Mouse (Mus musculus): Measurements from ENCODE around the gene Vwa3b.

Gene Vwa3b

DNA sequence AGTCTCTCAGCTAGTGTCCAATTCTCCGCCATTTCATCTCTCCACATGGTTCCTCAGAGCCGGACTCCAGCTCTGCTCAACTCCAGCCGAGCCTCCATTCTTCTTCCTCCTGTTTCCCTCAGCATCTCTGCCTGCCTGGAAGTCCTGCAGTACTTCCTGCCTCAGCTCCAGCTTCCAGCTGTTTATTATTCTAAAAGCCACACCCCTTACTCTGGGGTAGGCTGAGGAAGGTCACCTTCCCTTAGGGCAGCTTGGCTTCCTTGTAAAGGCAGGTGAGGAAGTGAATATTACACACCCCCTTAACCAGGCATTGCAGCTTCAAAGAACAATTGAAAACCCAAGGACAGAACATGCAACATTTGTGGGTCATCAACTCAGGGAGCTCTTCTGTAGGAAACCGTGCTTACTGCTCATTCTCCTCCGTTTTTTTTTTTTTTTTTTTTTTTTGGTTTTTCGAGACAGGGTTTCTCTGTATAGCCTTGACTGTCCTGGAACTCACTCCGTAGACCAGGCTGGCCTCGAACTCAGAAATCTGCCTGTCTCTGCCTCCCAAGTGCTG, 103.7 kb downstream of the Vwa3b start:
- DNase-seq: no peak

DNA sequence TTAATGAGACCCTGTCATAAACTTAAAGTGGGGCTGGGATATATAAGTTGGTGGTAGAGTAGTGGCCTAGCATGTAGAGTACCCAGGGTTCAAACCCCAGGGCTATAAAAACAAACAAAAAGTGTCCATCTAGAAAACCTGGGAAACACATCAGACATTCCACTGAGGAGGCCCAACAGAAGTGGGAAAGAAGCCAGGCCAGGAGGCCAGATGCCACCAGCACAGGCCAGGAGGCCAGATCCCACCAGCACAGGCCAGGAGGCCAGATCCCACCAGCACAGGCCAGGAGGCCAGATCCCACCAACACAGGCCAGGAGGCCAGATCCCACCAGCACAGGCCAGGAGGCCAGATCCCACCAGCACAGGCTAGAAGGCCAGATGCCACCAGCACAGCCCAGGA, 104.8 kb downstream of the Vwa3b start:
- no peak for DNase-seq

GRCm38 (mm10) chr1:37132433-37132832, 106.0 kb downstream of the Vwa3b start:
- DNase-seq: no peak

DNA sequence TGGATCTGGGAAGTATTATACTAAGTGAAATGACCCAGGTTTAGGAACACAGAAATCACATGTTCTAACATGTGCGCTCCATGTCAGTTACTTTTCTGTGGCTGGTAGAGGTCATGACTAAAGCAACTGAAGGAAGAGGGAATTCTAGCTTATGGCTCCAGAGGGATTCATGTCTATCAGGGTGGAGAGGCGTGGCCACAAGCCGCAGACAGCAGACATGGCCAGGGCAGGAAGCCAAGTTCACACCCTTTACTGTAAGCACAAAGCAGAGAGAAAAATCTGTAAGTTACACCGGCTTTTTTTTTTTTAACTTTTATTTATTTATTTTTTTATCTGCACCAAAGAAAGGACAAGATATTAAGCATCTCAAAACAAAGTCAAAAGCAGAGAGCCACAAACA, 119.6 kb downstream of the Vwa3b start:
- no peak for DNase-seq

DNA sequence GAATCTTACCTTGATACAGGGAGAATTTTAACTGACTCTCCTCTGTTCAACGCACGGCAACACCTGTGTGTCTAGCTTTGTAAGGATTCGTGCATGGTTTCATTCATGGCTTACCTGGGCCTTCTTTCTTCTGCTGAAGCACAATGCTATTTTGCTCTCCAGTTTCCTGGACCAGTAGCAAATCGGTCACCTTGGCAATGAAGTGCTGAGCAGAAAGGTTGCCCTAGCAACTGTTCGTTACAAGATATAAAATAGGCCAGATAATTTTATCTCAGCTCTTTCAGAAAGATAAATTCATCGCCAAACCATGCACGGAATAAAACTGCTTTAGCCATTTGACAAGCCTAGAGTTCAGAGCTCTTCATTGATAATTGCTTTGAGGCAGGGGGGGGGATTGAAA, 123.5 kb downstream of the Vwa3b start:
- no peak for DNase-seq

- DNase-seq: peak in 1 of 2 experiments; percentile 4
Observed at GRCm38 (mm10) chr1:37151896-37152295, 125.5 kb downstream of the Vwa3b start.

DNA sequence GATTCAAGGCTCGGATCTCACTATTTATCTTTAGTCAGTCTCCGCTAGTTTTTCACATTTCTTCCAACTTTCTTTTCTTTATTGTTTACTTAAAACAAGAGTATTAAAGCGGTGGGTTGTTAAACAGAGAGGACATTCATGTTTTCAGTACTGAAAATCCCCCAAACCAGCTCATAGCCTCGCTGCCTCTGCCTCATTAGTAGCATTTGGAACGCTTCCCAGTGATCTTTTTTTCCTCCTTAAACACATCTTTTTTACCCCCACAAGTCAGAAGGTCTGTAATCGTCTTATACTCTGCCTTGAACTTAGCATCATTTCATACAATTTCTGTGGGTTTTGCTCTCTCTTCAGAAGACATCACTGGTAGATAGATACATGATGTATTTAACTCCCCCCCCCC, 139.7 kb downstream of the Vwa3b start:
- no peak for DNase-seq

DNA sequence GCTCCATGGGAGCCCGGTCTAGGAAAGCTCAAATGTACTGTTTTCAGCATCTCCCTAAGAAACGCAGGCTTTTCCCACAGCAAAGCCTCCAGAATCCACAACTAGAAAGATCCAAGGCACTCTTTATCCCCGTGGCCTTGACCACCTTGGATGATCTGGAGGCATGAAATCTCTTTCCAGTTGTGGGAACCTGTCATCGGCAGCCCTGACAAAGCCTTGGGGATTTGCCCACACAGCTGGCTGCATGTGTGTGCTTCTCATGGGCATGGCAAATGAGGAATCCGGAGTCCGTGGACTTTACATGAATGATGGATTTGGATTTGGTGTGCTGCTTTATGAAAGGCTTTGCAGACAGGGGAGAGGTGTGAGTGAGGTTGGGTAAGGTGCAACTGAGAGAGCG, 141.5 kb downstream of the Vwa3b start:
- no peak for DNase-seq

GRCm38 (mm10) chr1:37177874-37178273, 151.5 kb downstream of the Vwa3b start:
- no peak for DNase-seq

DNA sequence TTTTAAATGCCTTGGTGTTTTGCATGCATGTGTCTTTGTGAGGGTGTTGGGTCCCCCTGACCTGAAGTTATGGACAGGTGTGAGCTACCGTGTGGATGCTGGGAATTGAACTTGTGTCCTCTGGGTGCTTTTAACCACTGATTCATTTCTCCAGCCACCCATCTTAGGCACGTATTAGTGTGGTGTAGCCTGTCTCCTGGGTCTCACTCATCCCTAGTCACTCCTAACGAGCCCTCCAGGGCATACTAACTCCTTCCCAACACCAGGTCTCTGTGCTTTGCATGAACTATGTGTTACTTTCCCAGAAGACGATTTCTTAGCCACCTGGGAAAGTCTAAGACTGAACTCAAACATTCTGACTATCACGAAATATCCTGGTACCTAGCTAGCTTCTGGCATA, 153.5 kb downstream of the Vwa3b start:
- DNase-seq: no peak

- DNase-seq: no peak
Observed at GRCm38 (mm10) chr1:37187050-37187449, 160.7 kb downstream of the Vwa3b start.

DNA sequence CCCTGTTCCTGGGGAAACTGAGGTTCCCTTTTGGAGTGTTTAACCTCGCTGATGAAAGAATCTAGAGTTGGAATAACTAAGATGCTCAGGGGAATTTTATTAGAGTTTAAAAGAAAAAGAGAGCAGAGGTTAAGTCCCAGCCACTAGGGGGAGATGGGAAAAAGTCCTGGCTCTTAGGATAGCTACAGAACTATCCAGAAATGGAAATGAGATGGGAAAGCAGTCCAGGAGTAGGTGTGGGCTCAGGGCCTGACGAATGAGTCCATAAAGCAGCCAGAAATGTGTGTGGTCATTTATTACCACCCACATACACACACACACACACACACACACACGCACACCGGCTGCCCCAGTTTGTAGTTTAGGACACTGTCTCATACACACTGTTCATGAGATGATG, 168.2 kb downstream of the Vwa3b start:
- DNase-seq: no peak

- no peak for DNase-seq
Observed at GRCm38 (mm10) chr1:37201406-37201805, 175.0 kb downstream of the Vwa3b start.

GRCm38 (mm10) chr1:37207743-37208142, 181.3 kb downstream of the Vwa3b start:
- DNase-seq: no peak

DNA sequence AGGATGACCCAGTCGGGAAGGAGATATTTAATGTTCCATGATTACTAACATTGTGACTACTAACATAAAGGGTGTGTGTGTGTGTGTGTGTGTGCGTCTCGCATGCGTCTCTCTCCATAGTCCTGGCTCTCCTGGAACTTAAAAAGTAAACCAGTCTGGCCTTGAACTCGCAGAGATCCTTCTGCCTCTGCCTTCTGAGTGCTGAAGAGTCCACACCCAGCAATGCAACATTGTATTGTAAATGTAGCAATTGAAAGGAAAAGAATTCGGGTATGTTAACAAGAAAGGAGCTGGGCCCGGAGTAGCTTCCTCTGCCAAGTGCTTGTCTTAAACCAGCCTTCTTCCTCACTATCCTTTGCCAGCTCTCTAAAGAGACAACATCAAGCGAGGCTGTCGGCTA, 186.0 kb downstream of the Vwa3b start:
- no peak for DNase-seq

GRCm38 (mm10) chr1:37214144-37214543, 187.7 kb downstream of the Vwa3b start, which contains the start of gene Cnga3:
Gene Cnga3 (plus strand): TSS chr1:37214434.
- no peak for DNase-seq

GRCm38 (mm10) chr1:37218386-37218785, 192.0 kb downstream of the Vwa3b start:
- DNase-seq: peak; percentile 23 to 32

DNA sequence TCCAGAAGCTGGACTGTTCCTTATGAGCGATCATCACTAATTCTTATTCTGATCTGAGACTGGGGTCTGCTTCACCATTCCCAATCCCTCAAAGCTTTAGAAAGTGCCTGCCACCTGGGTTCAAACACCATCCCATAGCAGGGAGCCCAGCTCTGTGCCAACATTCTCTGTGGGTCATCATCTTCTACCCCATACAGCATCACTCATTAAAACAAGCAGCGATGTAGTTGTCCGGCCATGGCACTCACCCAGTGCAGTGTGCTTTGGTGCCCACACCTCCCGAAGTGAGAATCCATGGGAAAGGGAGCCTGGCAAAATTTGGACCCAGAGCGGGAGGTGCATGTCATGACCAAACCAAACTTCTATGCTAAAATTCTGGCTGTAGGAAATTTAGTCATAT, 193.2 kb downstream of the Vwa3b start:
- no peak for DNase-seq

DNA sequence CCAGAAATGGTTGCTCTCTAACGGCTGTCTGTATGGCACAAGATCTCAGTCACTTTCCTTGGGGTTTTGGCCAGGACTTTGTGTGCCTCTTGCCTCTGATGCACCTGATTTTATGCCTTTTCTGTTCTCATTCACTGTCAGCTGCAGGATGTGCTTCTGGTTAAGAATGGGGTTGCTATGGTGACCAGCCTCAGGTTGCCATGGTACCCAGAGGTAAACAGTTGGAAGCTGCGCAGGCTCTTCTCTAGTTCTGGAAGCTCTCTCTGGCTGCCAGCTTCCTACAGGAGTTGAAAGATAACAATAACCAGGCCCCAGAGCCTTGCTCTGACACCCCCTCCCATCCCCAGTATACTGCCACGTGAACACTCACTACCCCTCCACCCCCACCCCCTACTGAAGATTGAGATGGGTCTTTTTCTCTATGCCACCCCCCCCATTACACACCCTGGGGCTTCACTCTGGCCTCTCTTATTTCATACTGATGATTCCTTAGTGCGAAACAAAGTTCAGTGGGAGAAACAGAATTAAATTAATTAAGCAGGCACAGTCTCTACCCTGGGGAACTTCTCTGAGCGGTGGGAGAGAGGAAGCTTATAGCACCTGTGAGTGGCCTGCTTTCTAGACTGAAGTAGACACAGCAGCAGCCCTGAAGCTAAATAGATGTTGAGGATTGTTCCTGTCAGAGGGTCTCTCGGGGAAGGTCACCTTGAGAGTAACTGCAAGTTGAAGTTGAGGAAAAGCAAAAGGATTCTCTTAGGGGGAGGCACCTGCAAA, 193.9 kb downstream of the Vwa3b start:
- peak in 1 of 2 experiments; percentile 9 for DNase-seq

GRCm38 (mm10) chr1:37222002-37222401, 195.6 kb downstream of the Vwa3b start:
- DNase-seq: no peak

GRCm38 (mm10) chr1:37230404-37230803, 204.0 kb downstream of the Vwa3b start:
- no peak for DNase-seq

- no peak for DNase-seq
Observed at GRCm38 (mm10) chr1:37231295-37231701, 204.9 kb downstream of the Vwa3b start.
